Mouse (Mus musculus) gastrocnemius, adult 8-10 months (tissue): ENCODE data around the gene Triap1. TPM values are rescaled to one million over a fixed set of nuclear protein-coding genes. Genes with fewer than 3 reads are reported as not detected.

Source experiments
- DNase-seq, 2 experiments: peaks; one replicate each; pipeline ENCODE4 v3.0.0; 2022; ENCODE audit warnings: low spot score in 2 of 2
- total RNA-seq, 4 experiments: library from RNA; stranded (reverse); gene quantifications; 2 replicates each; pipeline ENCODE4 v1.2.4; 2022

Triap1 gene
- total RNA-seq, 4 experiments from 2014 or later: 18.9 to 23.7 (median 20.1) TPM

DNA sequence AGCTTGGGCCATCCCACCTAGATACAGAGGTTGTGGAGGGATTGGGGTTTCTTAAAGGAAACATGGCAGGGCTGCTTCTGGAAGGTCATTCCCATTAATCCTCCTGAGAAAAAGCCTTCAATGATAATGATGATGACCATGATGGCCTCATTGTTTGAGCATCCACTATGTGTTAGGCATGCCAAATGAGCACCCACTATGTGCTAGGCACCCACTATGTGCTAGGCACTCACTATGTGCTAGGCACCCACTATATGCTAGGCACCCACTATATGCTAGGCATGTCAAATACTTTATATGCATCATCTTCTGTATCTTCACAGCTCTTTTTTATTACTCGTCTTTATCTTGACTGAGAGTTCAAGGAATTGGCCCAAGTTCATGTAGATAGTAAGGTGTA, 51.9 kb downstream of the Triap1 start:
- DNase-seq: no peak

Other genes starting within 250 kb of the Triap1 start
- not detected for gene Gm10401, start 242.9 kb upstream of the Triap1 start, total RNA-seq
- 10 to 100 TPM; 66.4 to 76.7 (median 72.5) TPM for gene Acads, start 221.9 kb upstream of the Triap1 start, total RNA-seq
- 10 to 100 TPM in 2 of 4 experiments, 1 to 10 TPM in 2; 8.6 to 11.7 (median 9.8) TPM for gene Unc119b, start 206.2 kb upstream of the Triap1 start, total RNA-seq
- gene Mlec, start 183.0 kb upstream of the Triap1 start, total RNA-seq: 100 to 1,000 TPM; 140 to 220 (median 197) TPM
- gene Cabp1, start 146.8 kb upstream of the Triap1 start, total RNA-seq: 1 to 10 TPM in 1 of 4 experiments, under 1 TPM in 3; 0.22 to 1.1 (median 0.38) TPM
- gene Pop5, start 105.4 kb upstream of the Triap1 start, total RNA-seq: 10 to 100 TPM; 27.3 to 40.7 (median 38.0) TPM
- gene Rnf10, start 68.3 kb upstream of the Triap1 start, total RNA-seq: 100 to 1,000 TPM; 304 to 367 (median 342) TPM
- 10 to 100 TPM; 73.1 to 89.5 (median 82.1) TPM for gene Coq5, start 61.6 kb upstream of the Triap1 start, total RNA-seq
- 10 to 100 TPM; 37.7 to 68.0 (median 49.9) TPM for gene Dynll1, start 40.2 kb upstream of the Triap1 start, total RNA-seq
- gene Srsf9, start 14.0 kb upstream of the Triap1 start, total RNA-seq: 10 to 100 TPM in 3 of 4 experiments, 1 to 10 TPM in 1; 8.6 to 13.1 (median 11.5) TPM
- gene Gatc, start within 50 bp of the Triap1 start, total RNA-seq: 10 to 100 TPM; 22.8 to 25.6 (median 24.4) TPM
- gene Cox6a1, start 7.8 kb downstream of the Triap1 start, total RNA-seq: 10 to 100 TPM; 35.3 to 49.8 (median 42.5) TPM
- under 1 TPM in 2 of 4 experiments, not detected in 2; 0.19 to 0.27 TPM for gene Msi1, start 88.4 kb downstream of the Triap1 start, total RNA-seq
- gene Pla2g1b, start 125.0 kb downstream of the Triap1 start, total RNA-seq: not detected
- gene Sirt4, start 143.5 kb downstream of the Triap1 start, total RNA-seq: 10 to 100 TPM in 1 of 4 experiments, 1 to 10 TPM in 3; 7.2 to 13.5 (median 9.4) TPM
- gene Pxn, start 165.5 kb downstream of the Triap1 start, total RNA-seq: 10 to 100 TPM; 76.0 to 89.9 (median 78.1) TPM
- gene Rplp0, start 218.2 kb downstream of the Triap1 start, total RNA-seq: 100 to 1,000 TPM; 566 to 724 (median 629) TPM
- 10 to 100 TPM; 28.1 to 31.2 (median 30.6) TPM for gene Gcn1l1, start 224.0 kb downstream of the Triap1 start, total RNA-seq